In genomic region chr12:5443730-5444129, GRCm38 (mm10) we compare ENCODE assay signal across 15 mouse cellular contexts.
DNase-seq lines count a peak whose midpoint lies in the region; ATAC-seq and TF ChIP-seq lines count a peak whose summit lies in the region.
"Had no signal": no experiment of that assay in that cellular context is flagged by ENCODE, and none has a peak within 500 bp of the region (broad histone marks: within the 10 kb centered on the region; RNA-seq: fewer than 3 reads in every experiment).

No protein-coding gene starts in this region.

- no peak for ATAC-seq in embryonic facial prominence, embryonic 13.5 days (ENCODE audit: insufficient number of reproducible peaks, insufficient read depth, low FRiP score, low TSS enrichment, low read depth)
- peak; percentile 68 for ATAC-seq in hindbrain, embryonic 16.5 days
- ATAC-seq: inflammation-experienced regulatory T-cells, adult 6 months had no signal

- no peak overlapping the region for H3K4me2 ChIP-seq in embryonic facial prominence, embryonic 13.5 days
- no peak overlapping the region for H3K4me2 ChIP-seq in hindbrain, embryonic 16.5 days (ENCODE audit: low read length)
- H3K4me2 ChIP-seq: liver, embryonic 13.5 days had no signal

- intact Hi-C loops in gastrocnemius, adult 2 months (cut with DNase I) = no loop called here

- no peaks in the 10 kb centered on the region for H3K36me3 ChIP-seq in embryonic facial prominence, embryonic 13.5 days
- H3K36me3 ChIP-seq in embryonic facial prominence, embryonic 10.5 days (replicated peaks) = no peaks in the 10 kb centered on the region
- no peaks in the 10 kb centered on the region for H3K36me3 ChIP-seq in hindbrain, embryonic 16.5 days (ENCODE audit: control insufficient read depth, insufficient read depth, low read length)
- H3K36me3 ChIP-seq: heart, embryonic 10.5 days; liver, embryonic 13.5 days had no signal

- no peak for TF ChIP-seq CTCF in gastrocnemius, adult 2 months (IDR thresholded peaks at IDR 0.05)

- H3K27me3 ChIP-seq in embryonic facial prominence, embryonic 13.5 days = no peaks in the 10 kb centered on the region
- no peaks in the 10 kb centered on the region for H3K27me3 ChIP-seq in embryonic facial prominence, embryonic 10.5 days (replicated peaks; ENCODE audit: low read depth, poor library complexity, severe bottlenecking)
- H3K27me3 ChIP-seq in hindbrain, embryonic 16.5 days (replicated peaks; ENCODE audit: control insufficient read depth, insufficient read depth, low read length) = no peaks in the 10 kb centered on the region
- H3K27me3 ChIP-seq: liver, embryonic 13.5 days had no signal

- H3K4me3 ChIP-seq in embryonic facial prominence, embryonic 13.5 days = no peak overlapping the region
- H3K4me3 ChIP-seq in embryonic facial prominence, embryonic 10.5 days = no peak overlapping the region
- no peak overlapping the region for H3K4me3 ChIP-seq in hindbrain, embryonic 16.5 days (ENCODE audit: low read length)
- no peak overlapping the region for H3K4me3 ChIP-seq in gastrocnemius, adult 2 months
- H3K4me3 ChIP-seq: heart, embryonic 10.5 days; liver, embryonic 13.5 days; myocyte had no signal

- H3K4me1 ChIP-seq in embryonic facial prominence, embryonic 13.5 days = peaks cover 12% of the 10 kb centered on the region
- H3K4me1 ChIP-seq in embryonic facial prominence, embryonic 10.5 days = peaks cover 11% of the 10 kb centered on the region
- H3K4me1 ChIP-seq in hindbrain, embryonic 16.5 days (ENCODE audit: control insufficient read depth, insufficient read depth, low read depth, low read length) = peaks cover 3% of the 10 kb centered on the region
- H3K4me1 ChIP-seq: heart, embryonic 10.5 days; liver, embryonic 13.5 days had no signal

- WGBS in embryonic facial prominence, embryonic 13.5 days = 38% methylated on average over 2 of the region's 2 CpGs
- 67% methylated on average over 2 of the region's 2 CpGs for WGBS in embryonic facial prominence, embryonic 10.5 days
- 26% methylated on average over 2 of the region's 2 CpGs for WGBS in hindbrain, embryonic 16.5 days

- no peaks in the 10 kb centered on the region for H3K9me3 ChIP-seq in embryonic facial prominence, embryonic 13.5 days
- no peaks in the 10 kb centered on the region for H3K9me3 ChIP-seq in embryonic facial prominence, embryonic 10.5 days
- H3K9me3 ChIP-seq in hindbrain, embryonic 16.5 days (ENCODE audit: control insufficient read depth, low read length) = no peaks in the 10 kb centered on the region
- H3K9me3 ChIP-seq: heart, embryonic 10.5 days; liver, embryonic 13.5 days had no signal

- DNase-seq in embryonic facial prominence, embryonic 10.5 days (ENCODE audit: low spot score) = no peak
- peak; percentile 5 for DNase-seq in ovary, postnatal 14 days (ENCODE audit: low spot score)
- DNase-seq in ovary, postnatal 10 days (ENCODE audit: low spot score) = no peak
- peak; percentile 31 for DNase-seq in skeletal muscle tissue, adult 2 months (ENCODE audit: low read depth, low spot score)
- DNase-seq in urinary bladder, adult 18-20 months (ENCODE audit: low spot score in 2 of 2) = no peak
- no peak for DNase-seq in gastrocnemius, adult 2 months
- DNase-seq: liver, embryonic 13.5 days; lung, postnatal 4 days; right cerebral cortex, adult 18-20 months; thymus, postnatal 14 days had no signal

- H3K27ac ChIP-seq in embryonic facial prominence, embryonic 13.5 days = peak overlapping the region; percentile 45; the same call in 1 of the 2 replicates
- no peak overlapping the region for H3K27ac ChIP-seq in embryonic facial prominence, embryonic 10.5 days (replicated peaks)
- H3K27ac ChIP-seq in hindbrain, embryonic 16.5 days (ENCODE audit: low read depth, low read length) = no peak overlapping the region; the same call in 1 of the 2 replicates
- H3K27ac ChIP-seq in gastrocnemius, adult 2 months = no peak overlapping the region
- H3K27ac ChIP-seq: heart, embryonic 10.5 days; liver, embryonic 13.5 days had no signal

- no peak overlapping the region for H3K9ac ChIP-seq in embryonic facial prominence, embryonic 13.5 days
- H3K9ac ChIP-seq in hindbrain, embryonic 16.5 days (ENCODE audit: low read depth, low read length) = no peak overlapping the region
- H3K9ac ChIP-seq: liver, embryonic 13.5 days had no signal

Comparison
In these comparisons a context has a peak if more than half of its experiments do, and no peak if none do; other contexts are left out.
1. DNase-seq: peak in ovary, postnatal 14 days (single experiment) and skeletal muscle tissue, adult 2 months (single experiment); none in embryonic facial prominence, embryonic 10.5 days (single experiment), ovary, postnatal 10 days (single experiment), urinary bladder, adult 18-20 months (0 of 2) and gastrocnemius, adult 2 months (single experiment).